Mouse (Mus musculus) heart, postnatal 4 days (tissue): ENCODE results near the gene Azin2. TPM values are rescaled to one million over a fixed set of nuclear protein-coding genes. Genes with fewer than 3 reads are reported as not detected.

Source experiments
- DNase-seq: peaks from one replicate; pipeline ENCODE4 v3.0.0; 2021
- total RNA-seq, 2 experiments: library from RNA; stranded (reverse); gene quantifications; 2 replicates each; pipeline ENCODE4 v1.2.3; 2021

Gene Azin2
- total RNA-seq, 2 experiments from 2014 or later = 7.7 to 8.7 TPM

GRCm38 (mm10) chr4:128977217-128977616 lies 15.0 kb upstream of the Azin2 start:
- DNase-seq = no peak

DNA sequence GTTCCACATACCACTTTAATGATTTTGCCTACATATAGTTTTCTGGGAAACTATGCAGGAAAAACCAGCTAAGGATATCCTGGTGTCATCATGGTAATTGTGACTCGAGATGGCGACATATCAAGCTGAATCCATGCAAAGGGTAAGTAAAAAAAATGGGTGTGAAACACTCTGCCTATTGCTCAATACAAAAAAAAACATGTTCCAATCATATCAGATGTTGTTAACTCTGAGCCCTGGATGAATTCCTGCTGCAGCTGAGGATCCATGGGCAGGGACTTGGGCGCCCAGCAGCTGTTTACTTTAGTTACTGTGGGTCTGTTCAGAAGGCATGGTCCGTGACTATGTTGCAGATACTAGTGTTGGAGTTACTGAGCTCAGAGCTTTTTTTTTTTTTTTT lies 14.3 kb upstream of the Azin2 start:
- DNase-seq = no peak

- no peak for DNase-seq
Measured at GRCm38 (mm10) chr4:128974677-128975076, 12.4 kb upstream of the Azin2 start.

DNA sequence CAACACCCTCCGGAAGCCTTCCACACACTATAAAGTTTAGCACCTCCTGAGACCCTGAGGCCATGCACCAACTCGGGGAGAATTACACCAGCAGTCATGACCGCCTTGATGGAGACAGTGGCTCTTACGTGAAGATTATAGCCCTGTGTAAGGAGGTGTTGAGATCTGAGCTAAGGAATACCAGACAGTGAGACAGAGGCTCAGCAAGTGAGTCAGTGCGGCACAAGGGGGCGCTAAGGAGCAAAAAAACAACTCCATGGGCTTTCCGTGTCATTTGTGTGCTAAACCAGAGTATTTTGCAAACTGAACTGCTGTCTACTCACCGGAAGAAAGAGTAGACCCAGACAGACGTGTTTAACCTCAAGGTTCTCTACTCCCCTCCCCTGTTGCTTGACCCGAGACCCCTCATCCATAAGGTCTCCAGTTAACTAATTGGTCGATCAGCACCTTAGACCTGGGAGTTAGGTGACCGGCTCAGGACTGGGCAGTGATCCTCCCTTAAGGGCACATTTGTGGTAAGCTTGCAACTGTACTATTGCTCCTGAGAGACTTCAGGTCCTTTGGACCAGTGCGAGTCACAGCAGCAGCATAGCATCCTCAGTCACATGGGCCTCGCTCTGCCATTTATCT lies 8.9 kb upstream of the Azin2 start:
- DNase-seq = peak; percentile 87

DNA sequence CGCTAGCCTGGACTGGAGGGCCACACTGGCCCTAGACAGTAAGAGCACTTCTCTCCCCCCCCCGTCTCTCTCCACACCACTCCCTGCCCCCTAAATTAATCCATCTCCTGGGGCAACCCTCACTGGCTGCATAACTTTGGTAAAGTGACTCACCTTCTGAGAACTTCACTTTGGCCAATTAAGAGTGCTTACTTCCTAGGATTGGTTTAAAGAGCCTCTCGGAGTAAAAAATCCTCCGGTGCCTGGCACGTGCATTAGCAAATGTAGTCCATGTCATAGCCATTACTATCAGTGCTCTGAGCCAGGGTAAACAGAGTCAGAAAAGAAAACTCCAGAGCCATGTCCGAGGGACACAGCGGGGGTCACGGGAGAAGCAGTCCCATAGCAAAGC lies 8.2 kb upstream of the Azin2 start:
- no peak for DNase-seq

- DNase-seq = no peak
Measured at GRCm38 (mm10) chr4:128969607-128970416, 7.6 kb upstream of the Azin2 start.

DNA sequence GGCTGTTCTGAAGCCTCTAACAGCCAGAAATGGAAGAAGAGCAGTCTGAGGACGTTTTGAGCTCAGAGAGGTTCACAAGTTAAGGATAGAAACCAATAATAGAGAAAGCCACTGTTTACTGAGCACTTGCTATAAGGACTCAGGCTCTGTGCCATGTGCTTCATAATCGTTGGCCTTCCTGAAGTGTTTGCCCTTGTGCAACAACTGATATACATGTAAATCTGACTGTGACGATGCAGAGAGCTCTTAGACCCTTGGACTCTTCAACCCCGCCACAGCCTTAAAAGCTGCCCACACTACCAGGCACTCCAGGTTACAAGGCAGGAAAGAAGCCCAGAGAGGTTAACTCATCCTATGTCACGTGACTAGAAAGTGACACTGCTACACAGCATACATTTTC lies 6.8 kb upstream of the Azin2 start:
- no peak for DNase-seq

- peak; percentile 64 for DNase-seq
Measured at GRCm38 (mm10) chr4:128966751-128967150, 4.5 kb upstream of the Azin2 start.

DNA sequence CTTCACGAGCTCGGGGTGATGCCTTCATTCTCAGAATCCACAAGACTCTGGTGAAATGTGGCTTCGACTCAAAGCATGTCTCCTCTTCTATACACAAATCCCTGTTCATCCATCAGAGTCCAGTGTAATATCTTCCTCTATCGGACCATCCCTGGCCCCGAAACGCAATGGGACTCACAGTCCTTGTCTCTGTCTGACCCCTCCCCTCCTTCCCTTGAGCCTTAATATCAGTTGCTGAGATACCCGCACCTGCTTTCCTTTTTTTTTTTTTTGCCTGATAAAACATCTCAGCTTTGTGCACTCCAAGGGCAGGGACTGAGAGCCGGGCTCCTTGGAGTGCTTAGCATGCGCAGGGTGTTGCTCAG lies 666 bp upstream of the Azin2 start:
- DNase-seq = no peak

- DNase-seq = no peak
Measured at GRCm38 (mm10) chr4:128961301-128962028, 777 bp downstream of the Azin2 start.

GRCm38 (mm10) chr4:128959676-128960075 lies 2.6 kb downstream of the Azin2 start:
- DNase-seq = no peak

DNA sequence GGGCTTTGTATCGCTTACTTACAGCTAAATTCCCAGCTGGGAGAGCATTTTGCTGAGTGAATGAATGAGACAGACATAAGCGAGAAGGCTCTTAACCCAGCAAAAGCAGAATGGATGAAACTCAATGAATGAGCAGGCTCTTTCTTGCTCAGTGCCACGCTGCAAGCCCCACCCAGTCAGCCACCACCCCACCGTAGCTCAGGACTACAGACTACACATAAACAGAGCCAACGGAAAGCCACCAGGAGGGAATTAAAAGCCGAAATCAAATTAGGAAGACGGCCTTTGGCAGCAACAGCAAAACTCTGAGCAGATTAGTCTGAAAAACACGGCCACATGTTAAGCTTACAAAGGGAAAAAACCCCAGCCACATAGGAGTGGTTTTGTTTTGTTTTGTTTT lies 3.4 kb downstream of the Azin2 start:
- DNase-seq = no peak

DNA sequence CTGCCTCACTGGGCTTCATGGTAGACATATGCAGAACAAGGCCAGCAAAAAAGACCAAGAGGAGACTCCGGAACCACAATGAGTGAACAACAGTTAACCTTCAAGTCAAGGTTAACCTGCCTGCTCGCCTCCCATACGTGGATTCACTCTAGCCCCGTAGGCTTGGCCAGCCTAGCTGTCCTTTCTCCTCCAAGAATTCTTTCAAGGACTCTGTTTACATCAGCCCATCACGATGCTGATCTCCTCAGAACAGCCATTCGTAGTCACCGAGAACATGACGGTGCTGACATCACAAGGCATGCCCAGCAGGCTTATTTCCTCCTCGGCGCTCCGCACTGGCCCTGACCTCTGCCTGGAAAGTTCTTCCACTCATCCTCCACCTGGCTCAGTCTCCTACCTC lies 4.1 kb downstream of the Azin2 start:
- no peak for DNase-seq

DNA sequence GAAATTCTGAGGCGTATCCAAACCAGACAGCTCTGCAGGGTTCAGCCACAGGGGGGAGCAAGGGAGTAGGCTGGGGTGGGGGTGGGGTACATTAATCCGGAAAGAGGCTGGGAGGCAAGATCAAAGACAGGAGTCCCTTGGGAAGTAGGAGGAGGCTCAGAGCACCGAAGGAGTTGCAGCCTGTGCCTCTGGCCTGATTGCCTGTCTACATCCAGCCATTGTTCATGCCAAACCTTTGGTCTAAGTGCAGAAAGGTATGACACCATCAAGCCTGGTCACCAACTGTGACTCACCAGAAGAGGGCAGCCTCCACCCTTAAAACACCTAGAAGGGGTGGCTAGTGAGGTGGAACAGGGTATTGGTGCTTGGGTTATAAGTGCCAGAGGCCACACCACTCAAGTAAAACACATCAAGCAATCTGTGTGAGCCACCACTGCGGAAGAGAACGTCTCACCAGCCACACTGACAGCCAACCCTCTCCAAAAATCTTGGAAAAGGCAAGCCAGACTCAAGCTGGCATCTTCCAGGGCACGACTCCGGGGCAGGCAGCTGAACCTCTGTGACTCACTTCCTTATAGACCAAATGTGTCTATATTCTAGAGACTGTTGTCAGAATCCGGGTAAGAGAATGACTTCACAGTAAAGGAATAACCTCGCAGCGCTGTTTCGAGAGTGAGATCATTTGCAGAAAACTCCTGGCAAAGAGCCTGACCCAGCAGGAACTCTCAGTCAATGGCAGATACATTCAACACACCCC lies 4.9 kb downstream of the Azin2 start:
- DNase-seq = peak; percentile 70

DNA sequence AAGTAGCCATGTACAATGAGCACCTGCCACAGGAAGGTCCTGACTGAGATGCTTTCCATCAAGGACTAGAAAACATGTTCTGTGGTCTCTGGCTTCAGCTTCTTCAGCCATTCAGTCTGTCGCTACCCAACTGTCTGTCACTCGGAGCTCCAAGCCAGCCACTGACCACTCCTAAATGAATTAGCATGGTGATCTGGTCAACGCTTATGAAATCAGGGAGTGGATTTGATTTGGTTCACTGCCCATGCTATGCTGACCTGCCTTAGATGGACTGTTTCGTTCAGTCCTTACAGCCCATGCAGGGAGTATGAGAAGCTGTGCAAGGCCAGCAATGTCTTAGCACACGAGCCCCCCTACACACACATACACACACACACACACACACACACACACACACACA lies 8.4 kb downstream of the Azin2 start:
- no peak for DNase-seq

DNA sequence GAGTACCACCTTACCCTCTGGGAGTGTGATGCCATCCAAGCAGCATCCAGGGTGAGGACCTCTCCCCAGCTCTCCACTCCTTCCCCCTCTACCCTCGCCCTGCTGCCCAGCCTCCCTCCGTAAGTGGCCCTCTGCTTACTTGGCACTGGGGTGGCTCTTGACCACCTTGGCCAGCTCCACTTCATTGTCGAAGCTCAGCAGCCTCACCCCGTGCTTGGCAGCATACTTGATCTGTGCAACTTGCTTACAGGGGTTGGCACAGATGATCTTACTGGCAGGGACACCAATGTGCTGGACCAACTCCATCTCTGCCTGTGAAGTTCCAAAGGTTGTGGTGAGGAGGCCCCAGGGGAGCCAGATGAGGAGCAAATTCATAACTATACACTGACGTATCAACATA lies 11.8 kb downstream of the Azin2 start:
- peak; percentile 40 for DNase-seq

DNA sequence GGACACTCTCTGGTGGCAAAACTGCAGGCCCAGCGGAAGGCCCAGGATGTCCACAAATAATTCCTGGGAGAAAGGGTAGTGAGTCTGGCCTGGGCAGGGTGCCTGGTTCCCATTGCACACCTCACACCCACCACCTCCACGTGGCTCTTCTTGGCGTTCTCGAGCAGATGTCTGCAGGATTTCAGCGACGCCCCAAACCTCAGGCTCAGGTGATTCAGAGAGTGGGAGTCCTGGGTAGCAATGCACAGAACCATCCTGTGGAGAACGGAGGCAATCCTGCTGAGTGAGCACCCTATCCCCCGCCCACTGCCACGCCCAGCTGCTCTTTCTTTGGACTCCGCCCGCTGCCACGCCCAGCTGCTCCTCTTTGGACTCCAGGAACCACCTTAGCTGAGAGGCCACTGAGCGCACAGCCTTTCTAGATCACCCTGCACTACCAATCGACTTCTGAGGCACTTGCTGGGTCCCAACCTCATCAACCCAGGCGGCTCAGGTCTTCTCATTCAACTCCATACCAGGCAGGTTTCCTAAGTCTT lies 12.7 kb downstream of the Azin2 start:
- no peak for DNase-seq

GRCm38 (mm10) chr4:128948137-128948674 lies 14.0 kb downstream of the Azin2 start:
- peak; percentile 66 for DNase-seq

- peak; percentile 40 for DNase-seq
Measured at GRCm38 (mm10) chr4:128947326-128947933, 14.8 kb downstream of the Azin2 start.

DNA sequence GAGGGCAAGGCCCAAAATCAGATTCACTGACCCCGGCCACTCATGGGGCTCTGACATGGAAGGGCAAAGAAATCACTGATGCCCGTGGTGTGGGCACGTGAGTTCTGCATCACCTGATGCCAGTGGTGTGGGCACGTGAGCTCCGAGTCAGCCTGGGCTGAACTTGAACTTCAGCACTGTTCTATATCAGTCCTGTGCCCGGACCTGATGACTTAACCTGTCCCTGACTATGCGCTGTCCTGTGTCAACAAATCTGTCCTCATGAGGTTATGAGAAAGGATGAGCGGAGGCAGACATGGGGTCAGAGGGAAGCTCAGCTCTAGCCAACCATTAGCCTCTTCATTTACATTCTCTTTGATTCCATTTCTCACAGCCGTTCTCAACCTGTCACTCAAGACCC lies 15.5 kb downstream of the Azin2 start:
- no peak for DNase-seq

- DNase-seq = no peak
Measured at GRCm38 (mm10) chr4:128942346-128942745, 19.9 kb downstream of the Azin2 start.

- no peak for DNase-seq
Measured at GRCm38 (mm10) chr4:128935595-128935994, 26.6 kb downstream of the Azin2 start.
